Mouse (Mus musculus): ENCODE data around the gene Ccdc113.

Gene Ccdc113

GRCm38 (mm10) chr8:95533584-95534387 is at the start of gene Ccdc113:
Gene Ccdc113 (plus strand): TSS chr8:95534085.
- in situ Hi-C loops (cut with MboI, MseI), result no loop called here

DNA sequence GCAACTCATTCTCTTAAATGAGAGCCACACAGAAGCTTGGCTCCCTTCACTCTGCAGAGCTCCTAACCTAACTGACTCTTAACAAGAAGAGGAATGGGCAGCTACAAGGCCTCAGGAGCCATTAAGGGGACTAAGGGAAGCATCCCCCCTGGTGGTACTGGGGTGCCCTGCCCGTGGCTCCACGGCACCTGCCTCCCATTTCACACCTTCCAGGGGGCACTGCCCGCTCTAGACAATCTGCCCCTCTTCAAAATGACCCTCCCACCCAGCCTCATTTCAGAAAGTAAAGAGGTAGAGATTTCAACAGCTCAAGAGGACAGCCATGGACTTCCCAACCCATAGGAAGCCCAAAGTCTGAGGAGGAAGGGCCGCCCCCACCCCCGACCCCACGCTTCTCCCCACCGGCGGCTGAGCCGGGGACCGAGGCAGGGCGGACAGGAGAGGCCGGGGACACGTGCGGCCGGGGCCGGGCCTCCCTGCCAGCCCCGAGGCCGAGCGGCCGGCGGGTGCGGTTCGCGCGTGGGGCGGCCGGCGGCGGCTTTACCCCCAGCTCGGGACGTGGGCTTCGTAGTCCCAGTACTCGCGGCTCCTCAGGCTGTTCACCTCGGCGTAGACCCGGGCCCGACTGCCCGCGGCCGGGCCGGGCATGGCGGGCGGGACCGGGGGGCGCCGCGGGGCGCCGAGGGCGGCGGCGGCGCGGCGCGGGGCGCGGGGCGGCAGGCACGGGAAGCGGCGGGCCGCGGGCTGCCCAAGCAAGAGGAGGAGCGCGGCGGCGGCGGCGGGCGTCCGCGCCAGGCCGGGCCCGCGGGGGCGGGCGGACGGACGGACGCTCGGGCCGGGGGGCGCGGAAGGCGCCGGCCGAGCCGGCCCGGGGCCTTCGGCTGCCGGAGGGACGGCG is 45.8 kb upstream of the Ccdc113 start:
- in situ Hi-C loops (cut with MboI, MseI), result no loop called here

GRCm38 (mm10) chr8:95488698-95489332 is 45.1 kb upstream of the Ccdc113 start:
- in situ Hi-C loops (cut with MboI, MseI), result no loop called here

DNA sequence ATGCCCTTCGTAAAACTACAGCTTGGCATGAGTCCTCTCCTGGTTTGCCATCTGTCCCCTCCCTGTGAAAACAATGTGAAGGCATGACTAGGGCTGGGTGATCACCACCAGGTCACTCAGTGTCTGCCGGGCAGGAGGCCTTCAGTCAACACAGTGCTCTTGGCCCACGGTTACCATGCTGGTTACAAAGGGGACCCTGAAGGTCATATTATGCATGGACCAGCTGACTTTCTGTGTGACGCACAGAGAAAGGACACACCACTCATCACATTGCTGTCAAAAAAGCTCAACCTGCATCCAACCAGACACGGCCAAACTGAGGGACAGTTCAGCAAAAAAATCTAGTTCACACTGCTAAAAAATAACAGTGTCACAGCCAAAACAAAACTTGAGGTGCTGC is 43.9 kb upstream of the Ccdc113 start, which contains the start of gene Csnk2a2:
Gene Csnk2a2, minus strand, starts transcription at position 34 of the 400 bp plus-strand sequence.
- in situ Hi-C loops (cut with MboI, MseI), result no loop called here

DNA sequence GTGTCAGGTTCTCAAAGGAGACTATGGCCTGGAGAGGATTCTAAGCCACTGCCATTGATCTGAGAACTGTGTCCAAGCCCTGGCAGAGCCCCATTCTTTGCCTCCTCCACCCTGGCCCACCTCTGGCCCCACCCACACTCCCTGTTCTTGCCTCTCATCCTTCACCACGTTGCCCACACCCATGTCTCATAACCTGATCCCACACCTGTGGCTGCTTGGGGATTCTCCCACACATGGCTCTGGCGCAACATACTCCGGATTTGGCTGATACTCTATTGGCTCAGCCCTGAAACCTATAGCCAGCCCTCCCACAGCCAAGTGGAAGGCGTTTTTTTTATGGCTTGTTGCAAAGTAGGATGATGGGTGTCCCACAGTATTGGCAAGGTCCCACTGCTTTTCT is 41.8 kb upstream of the Ccdc113 start:
- in situ Hi-C loops (cut with MboI, MseI), result no loop called here

- in situ Hi-C loops (cut with MboI, MseI), result no loop called here
These were observed 38.4 kb upstream of the Ccdc113 start for GRCm38 (mm10) chr8:95495444-95495843.

- in situ Hi-C loops (cut with MboI, MseI), result no loop called here
These were observed 37.5 kb upstream of the Ccdc113 start for GRCm38 (mm10) chr8:95496420-95496819.

DNA sequence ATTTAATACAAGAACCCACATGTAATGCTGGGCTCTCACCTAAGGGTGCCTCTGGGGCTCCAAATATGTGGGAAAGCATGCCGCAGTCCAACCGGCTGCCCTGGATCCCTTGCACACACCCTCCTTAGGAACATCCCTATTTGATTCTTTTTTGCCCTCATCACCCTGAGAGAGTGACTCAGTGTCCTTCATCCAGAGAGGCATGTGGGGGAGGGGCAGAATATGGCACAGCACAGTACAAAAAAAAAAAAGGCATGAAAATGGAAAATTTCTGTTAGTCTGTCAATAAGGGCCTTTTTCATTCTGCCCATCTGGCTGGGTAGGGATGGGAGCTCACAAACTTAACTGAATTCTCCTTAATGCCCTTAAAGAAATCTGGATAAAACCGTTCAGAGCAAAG is 36.1 kb upstream of the Ccdc113 start:
- in situ Hi-C loops (cut with MboI, MseI), result no loop called here

DNA sequence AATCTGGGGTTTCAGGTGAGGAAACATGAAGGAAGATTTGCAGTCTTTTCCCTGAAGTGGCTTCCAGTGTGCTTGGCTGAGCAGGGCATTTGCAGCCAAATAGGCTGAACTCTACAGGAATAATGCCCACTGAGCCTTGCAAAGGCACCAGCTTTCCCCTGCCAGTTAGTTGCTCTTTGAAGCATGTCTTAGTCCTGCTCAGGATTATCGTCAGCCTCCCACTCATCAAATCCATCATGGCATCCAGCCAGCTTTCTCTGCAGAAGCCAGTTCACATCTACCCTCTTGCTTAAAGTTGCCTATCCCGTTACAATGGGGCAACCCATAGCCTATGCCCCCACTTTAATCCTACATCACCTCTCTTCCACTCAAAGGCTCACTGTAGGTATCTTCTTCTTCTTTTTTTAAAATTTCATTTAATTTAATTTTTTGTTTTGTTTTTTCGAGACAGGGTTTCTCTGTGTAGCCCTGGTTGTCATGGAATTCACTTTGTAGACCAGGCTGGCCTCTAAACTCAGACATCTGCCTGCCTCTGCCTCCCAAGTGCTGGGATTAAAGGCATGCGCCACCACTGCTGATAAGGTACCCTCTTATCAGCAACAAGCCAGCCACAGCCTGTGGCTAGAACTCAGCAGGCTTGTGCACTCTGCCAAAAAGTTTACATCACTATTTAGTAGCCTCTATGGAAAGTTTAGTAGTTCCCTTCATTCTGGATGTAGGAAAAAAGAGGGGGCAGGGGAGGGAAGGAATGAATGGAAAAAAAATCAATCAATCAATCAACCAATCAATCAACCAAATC is 34.4 kb upstream of the Ccdc113 start:
- in situ Hi-C loops (cut with MboI, MseI), result no loop called here

DNA sequence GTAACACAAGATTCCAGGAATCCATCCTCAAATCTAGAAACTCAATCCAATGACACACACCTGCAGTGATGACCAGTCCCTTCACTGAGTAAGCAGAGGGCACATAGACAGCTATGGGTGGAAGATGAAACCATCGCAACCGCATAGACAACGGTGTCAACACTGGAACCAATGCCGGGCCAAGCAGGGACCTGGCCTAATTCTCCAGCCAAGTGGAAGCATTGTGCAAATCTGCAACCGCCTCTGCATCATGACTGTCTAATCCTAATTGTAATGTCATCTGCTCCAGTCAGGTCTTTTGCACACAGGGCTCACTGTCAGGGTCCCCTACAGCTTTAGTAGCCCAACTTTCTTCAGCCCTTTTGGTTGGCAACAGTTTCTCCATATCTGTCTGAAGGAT is 33.4 kb upstream of the Ccdc113 start:
- in situ Hi-C loops (cut with MboI, MseI), result no loop called here

DNA sequence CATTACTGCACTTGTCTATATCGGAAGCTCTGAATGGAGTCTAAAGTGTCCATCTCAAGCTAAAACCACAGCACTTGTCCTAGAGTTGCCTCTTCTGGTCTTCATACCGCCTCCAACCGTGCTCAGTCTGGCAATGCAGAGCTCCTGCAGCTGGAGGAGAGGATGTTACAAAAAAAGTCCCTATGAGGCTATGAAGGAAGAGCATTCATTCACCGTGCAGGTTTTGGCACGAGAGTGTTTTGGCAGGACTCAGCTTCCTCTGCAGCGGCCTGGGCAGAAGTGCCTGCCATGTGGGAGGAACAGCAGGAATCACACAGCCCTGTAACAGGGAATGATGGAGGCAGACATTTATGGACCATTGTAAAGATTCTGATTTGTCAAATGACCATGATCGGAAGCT is 31.5 kb upstream of the Ccdc113 start:
- in situ Hi-C loops (cut with MboI, MseI), result no loop called here

DNA sequence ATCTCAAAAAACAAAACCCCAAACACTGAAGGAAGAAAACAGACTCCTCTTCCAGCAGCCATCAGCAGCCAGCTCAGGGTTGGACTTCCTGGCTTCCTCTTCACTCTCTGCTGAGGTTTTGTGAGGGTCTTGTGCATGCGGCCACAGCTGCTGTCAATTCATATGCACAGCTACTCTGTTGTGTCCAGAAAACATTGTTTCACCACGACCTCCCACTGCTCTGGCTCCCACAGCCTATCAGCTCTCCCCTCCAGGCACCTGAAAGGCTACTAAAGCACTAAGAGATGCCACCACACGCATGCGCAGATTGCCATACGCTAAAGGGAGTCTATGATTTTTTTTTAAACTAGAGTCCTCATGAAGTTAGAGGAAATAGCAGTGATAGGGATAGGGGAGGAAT is 29.1 kb upstream of the Ccdc113 start:
- in situ Hi-C loops (cut with MboI, MseI), result no loop called here

DNA sequence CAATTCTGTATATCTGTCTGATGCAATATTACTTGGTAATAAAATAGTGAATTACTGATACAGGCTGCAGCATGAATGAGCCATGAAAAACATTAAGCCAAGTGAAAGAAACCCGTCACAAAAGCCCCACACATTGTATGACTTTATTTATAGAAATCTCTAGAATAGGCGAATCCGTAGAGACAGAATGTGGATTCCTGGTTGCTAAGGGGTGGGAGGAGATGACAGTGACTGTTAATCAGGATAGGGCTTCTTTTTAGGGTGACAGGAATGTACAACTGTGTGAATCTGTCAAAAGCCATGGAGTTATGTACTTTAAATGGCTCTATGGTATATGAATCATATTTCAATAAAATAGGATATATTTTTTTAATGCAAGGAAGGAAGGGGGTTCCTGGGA is 28.3 kb upstream of the Ccdc113 start:
- in situ Hi-C loops (cut with MboI, MseI), result no loop called here

DNA sequence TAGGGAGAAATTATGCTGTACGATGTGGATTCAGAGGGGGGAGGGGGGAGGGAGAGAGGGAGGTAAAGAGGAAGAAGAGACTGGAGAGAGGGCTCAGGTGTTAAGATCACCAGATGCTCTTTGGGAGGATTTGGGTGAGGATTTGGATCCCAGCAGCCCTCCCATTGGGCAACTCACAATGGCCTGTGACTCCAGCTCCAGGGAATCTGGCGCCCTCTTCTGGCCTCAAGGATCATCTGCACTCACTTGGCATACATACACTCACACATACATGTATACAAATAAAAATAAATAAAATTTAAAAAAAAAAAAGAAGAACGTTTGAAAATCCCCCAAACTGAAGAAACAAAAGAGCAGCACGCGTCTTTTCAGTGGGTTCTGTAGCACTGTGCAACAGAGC is 27.6 kb upstream of the Ccdc113 start:
- in situ Hi-C loops (cut with MboI, MseI), result no loop called here

GRCm38 (mm10) chr8:95512257-95512656 is 21.6 kb upstream of the Ccdc113 start:
- in situ Hi-C loops (cut with MboI, MseI), result no loop called here

DNA sequence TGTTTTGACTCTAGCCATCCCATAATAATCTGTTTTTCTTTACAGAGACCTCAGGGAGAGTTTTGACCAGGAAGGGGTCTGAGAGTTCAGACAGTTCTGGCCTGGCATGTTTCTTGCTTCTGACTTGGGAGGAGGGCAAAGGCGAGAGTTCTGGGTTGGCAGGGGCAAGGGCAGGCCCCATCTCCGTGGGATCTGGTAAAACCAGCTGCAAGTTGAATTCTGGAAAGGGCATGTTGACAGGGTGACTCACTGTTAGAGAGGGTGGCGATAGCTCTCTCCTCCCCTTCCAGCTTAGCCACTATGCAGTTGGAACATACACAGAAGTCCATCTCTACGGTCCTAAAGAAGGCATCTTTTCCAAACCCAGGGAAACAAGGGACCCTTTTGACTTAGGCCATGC is 20.7 kb upstream of the Ccdc113 start:
- in situ Hi-C loops (cut with MboI, MseI), result no loop called here

- in situ Hi-C loops (cut with MboI, MseI), result no loop called here
These were observed 17.0 kb upstream of the Ccdc113 start for GRCm38 (mm10) chr8:95516928-95517327.

DNA sequence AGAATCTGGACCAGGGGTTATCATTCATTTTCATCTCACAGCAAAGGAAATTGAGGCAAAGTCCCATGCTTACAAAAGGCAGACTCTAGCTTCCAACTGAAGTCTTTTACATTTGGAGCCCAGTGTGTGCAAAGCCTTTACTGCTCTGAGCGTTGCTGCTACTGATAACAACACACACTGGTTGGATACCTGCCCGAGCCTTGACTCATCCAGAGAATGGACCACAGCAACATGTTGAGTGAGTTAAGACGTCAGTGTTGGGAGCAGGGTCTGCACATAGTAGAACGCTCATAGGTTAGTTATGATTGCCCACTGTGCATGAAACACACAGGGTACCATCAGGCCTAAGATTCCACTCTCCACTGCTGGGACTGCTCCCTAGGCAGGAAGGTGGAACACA is 9.9 kb upstream of the Ccdc113 start:
- in situ Hi-C loops (cut with MboI, MseI), result no loop called here

DNA sequence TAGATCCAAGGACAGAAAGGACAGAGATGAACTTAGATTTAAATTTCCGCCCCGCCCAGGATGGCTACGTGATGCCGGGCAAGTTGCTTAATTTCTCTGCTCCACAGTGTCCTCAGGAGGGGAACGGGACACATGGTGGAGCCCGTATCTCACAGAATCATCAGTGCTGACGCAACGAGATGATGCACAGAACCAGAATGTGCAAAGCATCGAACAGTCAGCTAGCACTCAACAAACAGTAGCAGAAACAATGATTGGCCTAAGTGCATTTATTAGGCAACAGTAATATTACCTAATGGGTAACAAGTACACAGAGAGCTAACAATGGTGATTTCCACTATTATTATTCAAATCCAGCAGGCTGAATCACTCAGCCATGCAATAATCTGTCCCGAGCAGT is 5.7 kb upstream of the Ccdc113 start:
- in situ Hi-C loops (cut with MboI, MseI), result no loop called here

- in situ Hi-C loops (cut with MboI, MseI), result no loop called here
These were observed 5.1 kb upstream of the Ccdc113 start for GRCm38 (mm10) chr8:95528750-95529310.

DNA sequence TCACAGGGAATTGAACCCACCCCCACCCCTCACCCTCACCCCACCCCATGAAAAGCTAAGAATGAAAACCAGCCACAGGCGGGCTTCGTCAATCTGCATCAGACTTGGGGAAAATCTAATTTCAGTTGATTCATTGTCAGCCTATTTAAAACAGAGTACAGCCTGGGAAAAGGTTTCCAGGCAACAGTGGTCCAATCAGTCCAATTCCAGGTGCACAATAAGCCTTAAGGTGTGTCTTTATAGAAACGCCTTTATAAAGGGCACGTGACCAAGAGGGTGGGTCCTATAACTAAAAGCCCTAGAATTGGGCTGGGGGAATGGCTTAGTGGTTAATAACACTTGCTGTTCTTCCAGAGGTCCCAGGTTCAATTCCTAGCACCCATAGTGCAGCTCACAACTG is 1.7 kb upstream of the Ccdc113 start:
- in situ Hi-C loops (cut with MboI, MseI), result no loop called here

Measured in T-helper 2 cell (primary cell).